Comparison of ENCODE assay signal across 11 mouse cellular contexts in genomic region chr1:172484236-172484635, GRCm38 (mm10). TPM values are rescaled to one million over a fixed set of nuclear protein-coding genes. Genes with fewer than 3 reads are reported as not detected.
A peak's percentile ranks its signal among the peaks of the same experiment; 100 is the strongest.
DNase-seq lines count a peak whose midpoint lies in the region; ATAC-seq lines count a peak whose summit lies in the region.
"Had no signal": no experiment of that assay in that cellular context is flagged by ENCODE, and none has a peak within 500 bp of the region (broad histone marks: within the 10 kb centered on the region; RNA-seq: fewer than 3 reads in every experiment).

No protein-coding gene starts in this region.

- DNase-seq in lung, postnatal 4 days = no peak
- no peak for DNase-seq in gastrocnemius, postnatal 36 days
- DNase-seq in adrenal gland, postnatal 36 days = no peak
- no peak for DNase-seq in urinary bladder, postnatal 14 days (ENCODE audit: low spot score)
- DNase-seq in left cerebral cortex, postnatal 4 days = no peak
- DNase-seq: cerebellum, adult 11 months had no signal

- ATAC-seq in lung, embryonic 15.5 days (ENCODE audit: borderline replicate concordance, extremely low read depth, low FRiP score, low TSS enrichment) = no peak
- ATAC-seq in hindbrain, embryonic 16.5 days = no peak
- no peak for ATAC-seq in midbrain, embryonic 15.5 days (replicated peaks)
- ATAC-seq: lung, postnatal 0 days had no signal

- H3K27me3 ChIP-seq in lung, embryonic 15.5 days = no peaks in the 10 kb centered on the region
- H3K27me3 ChIP-seq in hindbrain, embryonic 16.5 days (replicated peaks; ENCODE audit: control insufficient read depth, insufficient read depth, low read length) = peaks cover 3% of the 10 kb centered on the region; the same call in 1 of the 2 replicates
- 0 out of 2 replicates have a peak, but pooled peaks cover 4% of the 10 kb centered on the region for H3K27me3 ChIP-seq in midbrain, embryonic 15.5 days (replicated peaks)
- H3K27me3 ChIP-seq: CH12.LX had no signal

- H3K27ac ChIP-seq in lung, embryonic 15.5 days = no peak overlapping the region
- H3K27ac ChIP-seq in hindbrain, embryonic 16.5 days (ENCODE audit: low read depth, low read length) = no peak overlapping the region
- H3K27ac ChIP-seq in midbrain, embryonic 15.5 days = no peak overlapping the region

- WGBS in lung, embryonic 15.5 days = 54% methylated on average over 11 of the region's 11 CpGs
- 28% methylated on average over 11 of the region's 11 CpGs for WGBS in hindbrain, embryonic 16.5 days
- 21% methylated on average over 11 of the region's 11 CpGs for WGBS in midbrain, embryonic 15.5 days

- intact Hi-C loops in gastrocnemius, postnatal 36 days (cut with DNase I) = no loop called here
- intact Hi-C loops in left cerebral cortex, postnatal 4 days (cut with DNase I) = loop anchor here (10.0 kb wide), 1 partner anchor 911 kb away; no protein-coding TSS in a partner anchor

- peaks cover 33% of the 10 kb centered on the region for H3K4me1 ChIP-seq in lung, embryonic 15.5 days
- H3K4me1 ChIP-seq in hindbrain, embryonic 16.5 days (ENCODE audit: control insufficient read depth, insufficient read depth, low read depth, low read length) = peaks cover 46% of the 10 kb centered on the region
- H3K4me1 ChIP-seq in midbrain, embryonic 15.5 days = peaks cover 60% of the 10 kb centered on the region

- H3K4me2 ChIP-seq in lung, embryonic 15.5 days = peak overlapping the region; percentile 29
- peak overlapping the region; percentile 90 for H3K4me2 ChIP-seq in hindbrain, embryonic 16.5 days (ENCODE audit: low read length)
- H3K4me2 ChIP-seq in midbrain, embryonic 15.5 days = peak overlapping the region; percentile 76

- H3K9ac ChIP-seq in lung, embryonic 15.5 days = no peak overlapping the region
- peak overlapping the region; percentile 49 for H3K9ac ChIP-seq in hindbrain, embryonic 16.5 days (ENCODE audit: low read depth, low read length)
- H3K9ac ChIP-seq in midbrain, embryonic 15.5 days = peak overlapping the region; percentile 65

- no peaks in the 10 kb centered on the region for H3K36me3 ChIP-seq in lung, embryonic 15.5 days
- no peaks in the 10 kb centered on the region for H3K36me3 ChIP-seq in hindbrain, embryonic 16.5 days (ENCODE audit: control insufficient read depth, insufficient read depth, low read length)
- H3K36me3 ChIP-seq in midbrain, embryonic 15.5 days (replicated peaks) = no peaks in the 10 kb centered on the region

- no peaks in the 10 kb centered on the region for H3K9me3 ChIP-seq in lung, embryonic 15.5 days
- H3K9me3 ChIP-seq in hindbrain, embryonic 16.5 days (ENCODE audit: control insufficient read depth, low read length) = no peaks in the 10 kb centered on the region
- H3K9me3 ChIP-seq in midbrain, embryonic 15.5 days = no peaks in the 10 kb centered on the region

- no peak overlapping the region for H3K4me3 ChIP-seq in lung, embryonic 15.5 days
- H3K4me3 ChIP-seq in hindbrain, embryonic 16.5 days (ENCODE audit: low read length) = peak overlapping the region; percentile 69
- H3K4me3 ChIP-seq in midbrain, embryonic 15.5 days = peak overlapping the region; percentile 67

RNA-seq across cellular contexts. Expression of gene Igsf9, which starts 2.6 kb away (rescaled TPM):
- 21.7 and 22.5 TPM in 2 replicates for polyA plus RNA-seq in lung, embryonic 15.5 days (2015; fragmentation: Nextera tagmentation; extraction: Ambion mirVana)
- polyA plus RNA-seq in hindbrain, embryonic 16.5 days (2015; fragmentation: Nextera tagmentation; extraction: Ambion mirVana) = 32.9 and 42.5 TPM in 2 replicates
- polyA plus RNA-seq in midbrain, embryonic 15.5 days (2015; fragmentation: Nextera tagmentation; extraction: Ambion mirVana) = 80.6 and 83.2 TPM in 2 replicates
- under 1 TPM; 0.36 to 0.59 TPM for total RNA-seq in gastrocnemius, postnatal 36 days (2021)
- total RNA-seq in adrenal gland, postnatal 36 days (2021) = 1 to 10 TPM; 1.6 to 1.8 TPM
- total RNA-seq in left cerebral cortex, postnatal 4 days (2021) = 10 to 100 TPM; 57.2 to 67.9 TPM

RNA-seq across cellular contexts. Expression of gene Slamf9, which starts 9.1 kb away (rescaled TPM):
- 0.31 and 0.51 TPM in 2 replicates for polyA plus RNA-seq in lung, embryonic 15.5 days (2015; fragmentation: Nextera tagmentation; extraction: Ambion mirVana)
- polyA plus RNA-seq in hindbrain, embryonic 16.5 days (2015; fragmentation: Nextera tagmentation; extraction: Ambion mirVana) = 0.11 and 0.23 TPM in 2 replicates
- 0.13 and 0.47 TPM in 2 replicates for polyA plus RNA-seq in midbrain, embryonic 15.5 days (2015; fragmentation: Nextera tagmentation; extraction: Ambion mirVana)
- total RNA-seq in gastrocnemius, postnatal 36 days (2021) = under 1 TPM; 0.20 to 0.33 TPM
- total RNA-seq in adrenal gland, postnatal 36 days (2021) = 1 to 10 TPM; 2.3 to 4.5 TPM
- total RNA-seq in left cerebral cortex, postnatal 4 days (2021) = under 1 TPM in 1 of 2 experiments, not detected in 1; 0.26 TPM

RNA-seq across cellular contexts. Expression of gene Tagln2, which starts 15.6 kb away (rescaled TPM):
- 541 and 580 TPM in 2 replicates for polyA plus RNA-seq in lung, embryonic 15.5 days (2015; fragmentation: Nextera tagmentation; extraction: Ambion mirVana)
- polyA plus RNA-seq in hindbrain, embryonic 16.5 days (2015; fragmentation: Nextera tagmentation; extraction: Ambion mirVana) = 71.7 and 84.9 TPM in 2 replicates
- 57.2 and 58.7 TPM in 2 replicates for polyA plus RNA-seq in midbrain, embryonic 15.5 days (2015; fragmentation: Nextera tagmentation; extraction: Ambion mirVana)
- 10 to 100 TPM; 20.4 to 23.5 TPM for total RNA-seq in gastrocnemius, postnatal 36 days (2021)
- total RNA-seq in adrenal gland, postnatal 36 days (2021) = 10 to 100 TPM; 90.5 to 91.7 TPM
- total RNA-seq in left cerebral cortex, postnatal 4 days (2021) = 10 to 100 TPM; 22.8 to 29.5 TPM

RNA-seq across cellular contexts. Expression of gene Cfap45, which starts 36.4 kb away (rescaled TPM):
- 8.1 and 10.7 TPM in 2 replicates for polyA plus RNA-seq in lung, embryonic 15.5 days (2015; fragmentation: Nextera tagmentation; extraction: Ambion mirVana)
- 4.9 and 5.4 TPM in 2 replicates for polyA plus RNA-seq in hindbrain, embryonic 16.5 days (2015; fragmentation: Nextera tagmentation; extraction: Ambion mirVana)
- polyA plus RNA-seq in midbrain, embryonic 15.5 days (2015; fragmentation: Nextera tagmentation; extraction: Ambion mirVana) = 3.7 and 4.2 TPM in 2 replicates
- total RNA-seq in gastrocnemius, postnatal 36 days (2021) = under 1 TPM in 1 of 2 experiments, not detected in 1; 0.33 TPM
- under 1 TPM; 0.30 to 0.89 TPM for total RNA-seq in adrenal gland, postnatal 36 days (2021)
- 1 to 10 TPM; 2.3 to 2.5 TPM for total RNA-seq in left cerebral cortex, postnatal 4 days (2021)
- total RNA-seq: CH12.LX had no signal

Comparison
In these comparisons a context has a peak if more than half of its experiments do, and no peak if none do; other contexts are left out.
1. H3K4me2 ChIP-seq: peak in every context shown above with its lines; median percentile 90 in hindbrain, embryonic 16.5 days; 76 in midbrain, embryonic 15.5 days; 29 in lung, embryonic 15.5 days.
2. RNA of gene Igsf9, which starts 2.6 kb away (total RNA-seq): 57.2 to 67.9 TPM in left cerebral cortex, postnatal 4 days; 1.6 to 1.8 TPM in adrenal gland, postnatal 36 days and 0.36 to 0.59 TPM in gastrocnemius, postnatal 36 days; every median in the first group is over 10 times any median in the second.